Mouse (Mus musculus): ENCODE data around the gene Gp1ba. TPM values are rescaled to one million over a fixed set of nuclear protein-coding genes. Genes with fewer than 3 reads are reported as not detected.

The Gp1ba gene
- polyA plus RNA-seq, 1 experiment: 0.03 TPM

DNA sequence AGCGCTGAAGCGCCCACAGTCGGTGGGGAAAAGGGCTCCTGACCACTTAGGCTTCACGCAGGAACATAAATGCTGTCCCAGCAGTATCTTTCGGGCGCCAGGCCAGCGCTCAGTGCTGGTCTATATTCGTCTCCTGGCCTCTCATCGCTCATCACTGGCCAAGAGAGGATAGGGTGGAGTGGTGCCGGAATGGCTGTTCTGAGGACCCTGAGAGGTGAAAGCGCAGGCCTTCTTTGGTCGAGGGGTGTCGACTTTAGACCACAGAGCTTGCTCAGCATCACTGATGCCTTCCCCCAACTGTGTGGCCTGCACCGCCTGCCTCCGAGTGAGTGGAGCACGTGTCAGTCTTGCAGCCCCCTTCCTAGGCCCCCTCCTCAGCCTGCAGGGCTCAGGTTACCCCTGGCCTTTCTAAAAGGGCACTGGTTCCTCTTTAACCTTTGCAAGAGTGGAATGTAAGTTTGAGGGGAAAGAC lies 17.6 kb downstream of the Gp1ba start:
- Histone ChIP-seq H3K4me3 (ENCODE audit: insufficient read depth, low read depth, low read length) (peak overlapping the region; percentile 100), H3K36me3 (ENCODE audit: control insufficient read depth, insufficient read depth, low read length) (no peaks in the 10 kb centered on the region; the same call in 1 of the 2 replicates), H3K4me1 (ENCODE audit: control insufficient read depth, insufficient read depth, low read length) (peaks cover 12% of the 10 kb centered on the region; the same call in 1 of the 2 replicates), H3K27me3 (replicated peaks; ENCODE audit: control insufficient read depth, insufficient read depth, low read length) (no peaks in the 10 kb centered on the region), H3K27ac (ENCODE audit: insufficient read depth, low read depth, low read length) (peak overlapping the region; percentile 93)
- no peak for TF ChIP-seq POLR2A (IDR thresholded peaks at IDR 0.05; ENCODE audit: low read depth, low read length)
- TF ChIP-seq CTCF (conservative IDR thresholded peaks at IDR 0.05; ENCODE audit: insufficient read depth, insufficient read length, low read depth, low read length): no peak
- DNase-seq: peak; percentile 64
- 49% methylated on average over 16 of the region's 16 CpGs for WGBS

DNA sequence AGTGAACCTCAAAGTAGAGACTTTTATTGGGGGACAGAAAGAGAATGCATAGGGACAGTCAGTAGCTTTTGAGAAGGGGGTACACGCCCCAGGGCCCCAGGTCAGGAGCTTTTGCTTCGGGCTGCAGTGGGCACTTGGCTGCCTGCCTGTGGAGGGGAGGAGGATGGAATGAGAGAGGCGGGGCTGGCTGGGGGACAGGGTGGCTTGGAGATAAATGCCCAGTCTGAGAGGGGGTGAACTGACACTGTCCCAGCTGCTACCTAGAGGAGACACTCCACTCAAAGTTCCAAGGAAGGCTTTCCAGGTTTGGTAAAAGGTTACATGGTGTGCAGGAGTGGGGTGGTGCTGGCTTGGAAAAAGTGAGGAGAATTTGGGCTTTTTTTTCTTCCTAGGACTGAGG lies 18.0 kb downstream of the Gp1ba start, which contains the start of gene Eno3:
TSS of gene Eno3 (plus strand) at position 239 of the 400 bp plus-strand sequence.
- WGBS: 64% methylated on average over 3 of the region's 3 CpGs
- Histone ChIP-seq H3K36me3 (ENCODE audit: control insufficient read depth, insufficient read depth, low read length) (no peaks in the 10 kb centered on the region), H3K27ac (ENCODE audit: insufficient read depth, low read depth, low read length) (peak within 1 kb of the TSS; percentile 93), H3K27me3 (replicated peaks; ENCODE audit: control insufficient read depth, insufficient read depth, low read length) (no peaks in the 10 kb centered on the region), H3K4me1 (ENCODE audit: control insufficient read depth, insufficient read depth, low read length) (peaks cover 10% of the 10 kb centered on the region; the same call in 1 of the 2 replicates), H3K4me3 (ENCODE audit: insufficient read depth, low read depth, low read length) (peak within 1 kb of the TSS; percentile 100)
- no peak for TF ChIP-seq CTCF (conservative IDR thresholded peaks at IDR 0.05; ENCODE audit: insufficient read depth, insufficient read length, low read depth, low read length)
- DNase-seq: no peak

DNA sequence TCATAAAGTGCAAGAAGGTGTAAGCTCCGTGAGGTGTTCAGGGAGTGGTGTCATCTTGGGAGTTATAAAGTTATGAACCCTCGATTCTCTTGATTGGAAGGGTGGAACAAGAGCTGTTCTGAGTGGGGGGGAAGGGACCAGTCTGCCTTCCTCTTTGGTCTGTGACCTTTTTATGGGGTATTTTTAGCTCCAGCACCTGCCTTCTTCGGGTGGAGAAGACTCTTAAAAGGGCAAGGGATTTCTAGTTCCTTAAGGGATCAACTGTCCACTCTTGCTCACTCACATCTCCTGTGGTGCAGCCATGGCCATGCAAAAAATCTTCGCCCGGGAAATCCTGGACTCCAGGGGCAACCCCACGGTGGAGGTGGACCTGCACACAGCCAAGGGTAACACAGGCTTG lies 18.7 kb downstream of the Gp1ba start:
- no peak for TF ChIP-seq POLR2A (IDR thresholded peaks at IDR 0.05; ENCODE audit: low read depth, low read length)
- no peak for TF ChIP-seq CTCF (conservative IDR thresholded peaks at IDR 0.05; ENCODE audit: insufficient read depth, insufficient read length, low read depth, low read length)
- Histone ChIP-seq H3K27me3 (replicated peaks; ENCODE audit: control insufficient read depth, insufficient read depth, low read length) (no peaks in the 10 kb centered on the region), H3K4me1 (ENCODE audit: control insufficient read depth, insufficient read depth, low read length) (peaks cover 7% of the 10 kb centered on the region; the same call in 1 of the 2 replicates), H3K4me3 (ENCODE audit: insufficient read depth, low read depth, low read length) (no peak overlapping the region), H3K27ac (ENCODE audit: insufficient read depth, low read depth, low read length) (no peak overlapping the region), H3K36me3 (ENCODE audit: control insufficient read depth, insufficient read depth, low read length) (no peaks in the 10 kb centered on the region)
- no peak for DNase-seq
- 53% methylated on average over 6 of the region's 6 CpGs for WGBS

DNA sequence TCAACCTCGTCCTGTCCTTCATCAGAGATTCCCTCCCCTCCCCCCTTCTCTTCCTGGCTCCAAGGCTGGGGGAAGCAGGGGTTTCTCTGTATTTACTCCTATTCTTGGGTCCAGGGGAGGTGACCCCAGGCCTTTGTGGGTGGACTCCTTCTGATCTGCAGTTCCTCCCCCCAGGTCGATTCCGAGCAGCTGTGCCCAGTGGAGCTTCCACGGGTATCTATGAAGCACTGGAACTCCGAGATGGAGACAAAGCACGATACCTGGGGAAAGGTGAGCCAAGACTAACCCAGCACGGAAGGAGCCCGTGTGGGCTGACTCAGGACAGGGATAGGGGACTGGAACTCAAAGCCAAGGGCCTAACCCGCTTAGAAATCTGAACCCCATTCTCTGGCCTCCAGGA lies 19.1 kb downstream of the Gp1ba start:
- TF ChIP-seq POLR2A (IDR thresholded peaks at IDR 0.05; ENCODE audit: low read depth, low read length) (no peak), CTCF (conservative IDR thresholded peaks at IDR 0.05; ENCODE audit: insufficient read depth, insufficient read length, low read depth, low read length) (no peak)
- H3K27ac ChIP-seq (ENCODE audit: insufficient read depth, low read depth, low read length): no peak overlapping the region
- H3K4me3 ChIP-seq (ENCODE audit: insufficient read depth, low read depth, low read length): no peak overlapping the region
- WGBS: 70% methylated on average over 9 of the region's 9 CpGs
- H3K4me1 ChIP-seq (ENCODE audit: control insufficient read depth, insufficient read depth, low read length): peaks cover 3% of the 10 kb centered on the region; the same call in 1 of the 2 replicates
- H3K27me3 ChIP-seq (replicated peaks; ENCODE audit: control insufficient read depth, insufficient read depth, low read length): no peaks in the 10 kb centered on the region
- no peak for DNase-seq
- no peaks in the 10 kb centered on the region for H3K36me3 ChIP-seq (ENCODE audit: control insufficient read depth, insufficient read depth, low read length)

DNA sequence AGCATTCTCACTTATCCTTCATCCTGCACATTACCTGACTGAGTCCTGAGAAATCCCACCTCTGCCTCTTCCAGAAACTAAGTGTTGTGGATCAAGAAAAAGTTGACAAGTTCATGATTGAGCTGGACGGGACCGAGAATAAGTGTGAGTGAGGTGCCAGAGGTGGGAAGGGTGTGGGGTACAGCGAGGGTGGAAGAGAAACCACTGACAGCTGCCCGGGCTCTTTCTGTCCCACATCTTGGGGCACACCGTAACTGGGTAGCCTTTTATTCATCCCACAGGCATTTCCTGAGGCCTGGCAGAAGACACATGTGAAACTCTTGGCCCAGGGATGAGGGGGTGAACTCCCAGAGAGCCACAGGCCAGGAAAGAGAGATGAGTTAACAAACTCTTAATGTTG lies 19.6 kb downstream of the Gp1ba start:
- DNase-seq: no peak
- H3K4me3 ChIP-seq (ENCODE audit: insufficient read depth, low read depth, low read length): no peak overlapping the region
- TF ChIP-seq CTCF (conservative IDR thresholded peaks at IDR 0.05; ENCODE audit: insufficient read depth, insufficient read length, low read depth, low read length) (no peak), POLR2A (IDR thresholded peaks at IDR 0.05; ENCODE audit: low read depth, low read length) (no peak)
- H3K27ac ChIP-seq (ENCODE audit: insufficient read depth, low read depth, low read length): no peak overlapping the region
- H3K36me3 ChIP-seq (ENCODE audit: control insufficient read depth, insufficient read depth, low read length): no peaks in the 10 kb centered on the region
- no peaks in the 10 kb centered on the region for H3K27me3 ChIP-seq (replicated peaks; ENCODE audit: control insufficient read depth, insufficient read depth, low read length)
- 86% methylated on average over 5 of the region's 5 CpGs for WGBS
- 0 out of 2 replicates have a peak, but pooled peaks cover 2% of the 10 kb centered on the region for H3K4me1 ChIP-seq (ENCODE audit: control insufficient read depth, insufficient read depth, low read length)

DNA sequence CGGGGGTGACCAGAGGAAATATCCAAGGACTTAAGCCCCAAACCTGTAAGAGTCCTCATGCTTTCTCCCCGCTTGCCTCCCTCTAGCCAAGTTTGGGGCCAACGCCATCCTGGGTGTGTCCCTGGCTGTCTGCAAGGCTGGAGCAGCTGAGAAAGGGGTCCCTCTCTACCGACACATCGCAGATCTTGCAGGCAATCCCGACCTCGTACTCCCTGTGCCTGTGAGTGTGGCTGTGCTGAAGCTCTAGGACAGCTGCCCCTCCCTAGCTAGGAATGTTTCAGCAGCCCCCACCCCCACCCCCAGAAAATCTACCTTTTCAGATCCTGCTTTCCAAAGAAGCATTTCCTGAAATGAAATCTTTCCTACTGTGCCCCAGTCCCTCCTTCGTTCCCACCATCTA lies 20.0 kb downstream of the Gp1ba start:
- Histone ChIP-seq H3K27ac (ENCODE audit: insufficient read depth, low read depth, low read length) (no peak overlapping the region), H3K4me3 (ENCODE audit: insufficient read depth, low read depth, low read length) (no peak overlapping the region), H3K27me3 (replicated peaks; ENCODE audit: control insufficient read depth, insufficient read depth, low read length) (no peaks in the 10 kb centered on the region), H3K4me1 (ENCODE audit: control insufficient read depth, insufficient read depth, low read length) (0 out of 2 replicates have a peak, but pooled peaks cover 2% of the 10 kb centered on the region), H3K36me3 (ENCODE audit: control insufficient read depth, insufficient read depth, low read length) (no peaks in the 10 kb centered on the region)
- TF ChIP-seq CTCF (conservative IDR thresholded peaks at IDR 0.05; ENCODE audit: insufficient read depth, insufficient read length, low read depth, low read length) (no peak), POLR2A (IDR thresholded peaks at IDR 0.05; ENCODE audit: low read depth, low read length) (no peak)
- DNase-seq: no peak
- 83% methylated on average over 8 of the region's 8 CpGs for WGBS

DNA sequence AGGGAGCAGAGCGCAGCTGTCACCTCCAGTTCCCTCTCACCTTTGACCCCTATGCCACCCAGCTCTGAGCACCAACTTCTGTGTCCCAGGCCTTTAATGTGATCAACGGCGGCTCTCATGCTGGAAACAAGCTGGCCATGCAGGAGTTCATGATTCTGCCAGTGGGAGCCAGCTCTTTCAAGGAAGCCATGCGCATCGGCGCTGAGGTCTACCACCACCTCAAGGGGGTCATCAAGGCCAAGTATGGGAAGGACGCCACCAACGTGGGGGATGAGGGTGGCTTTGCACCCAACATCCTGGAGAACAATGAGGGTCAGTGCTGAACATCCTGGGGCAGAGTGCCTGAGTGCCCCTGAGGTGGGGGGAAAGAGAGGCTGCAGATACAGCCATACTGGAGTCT lies 21.6 kb downstream of the Gp1ba start:
- no peaks in the 10 kb centered on the region for H3K27me3 ChIP-seq (replicated peaks; ENCODE audit: control insufficient read depth, insufficient read depth, low read length)
- TF ChIP-seq CTCF (conservative IDR thresholded peaks at IDR 0.05; ENCODE audit: insufficient read depth, insufficient read length, low read depth, low read length): no peak
- no peak for DNase-seq
- peaks cover 7% of the 10 kb centered on the region; the same call in 1 of the 2 replicates for H3K36me3 ChIP-seq (ENCODE audit: control insufficient read depth, insufficient read depth, low read length)
- H3K27ac ChIP-seq (ENCODE audit: insufficient read depth, low read depth, low read length): no peak overlapping the region
- 0 out of 2 replicates have a peak, but pooled peaks cover 2% of the 10 kb centered on the region for H3K4me1 ChIP-seq (ENCODE audit: control insufficient read depth, insufficient read depth, low read length)
- no peak overlapping the region for H3K4me3 ChIP-seq (ENCODE audit: insufficient read depth, low read depth, low read length)
- 82% methylated on average over 8 of the region's 8 CpGs for WGBS
